In genomic region chr15:85561953-85562352, GRCm38 (mm10) we compare ENCODE assay signal across 26 mouse cellular contexts. TPM values are rescaled to one million over a fixed set of nuclear protein-coding genes. Genes with fewer than 3 reads are reported as not detected.
"Had no signal": no experiment of that assay in that cellular context is flagged by ENCODE, and none has a peak within 500 bp of the region (broad histone marks: within the 10 kb centered on the region; RNA-seq: fewer than 3 reads in every experiment).

No protein-coding gene starts in this region.

- H3K4me2 ChIP-seq: midbrain, embryonic 13.5 days; midbrain, embryonic 15.5 days; neural tube, embryonic 13.5 days; neural tube, embryonic 15.5 days had no signal

- H3K9ac ChIP-seq: midbrain, embryonic 13.5 days; midbrain, embryonic 15.5 days; neural tube, embryonic 13.5 days; neural tube, embryonic 15.5 days had no signal

- H3K36me3 ChIP-seq: midbrain, embryonic 13.5 days; midbrain, embryonic 15.5 days; neural tube, embryonic 13.5 days; neural tube, embryonic 15.5 days had no signal

- H3K27ac ChIP-seq: midbrain, embryonic 10.5 days; midbrain, embryonic 13.5 days; midbrain, embryonic 15.5 days; neural tube, embryonic 13.5 days; neural tube, embryonic 15.5 days had no signal

- H3K4me1 ChIP-seq: midbrain, embryonic 15.5 days had no signal

- ATAC-seq: midbrain, embryonic 13.5 days; midbrain, embryonic 15.5 days had no signal

- H3K27me3 ChIP-seq: midbrain, embryonic 15.5 days; neural tube, embryonic 13.5 days; neural tube, embryonic 15.5 days had no signal

- H3K9me3 ChIP-seq: midbrain, embryonic 10.5 days; midbrain, embryonic 15.5 days had no signal

- H3K4me3 ChIP-seq: midbrain, embryonic 10.5 days; midbrain, embryonic 13.5 days; midbrain, embryonic 15.5 days; myocyte; neural tube, embryonic 13.5 days; neural tube, embryonic 15.5 days had no signal

- DNase-seq: lung, adult 18-20 months; lung, postnatal 10 days; lung, postnatal 4 days; retina, postnatal 1 day; right cerebral cortex, adult 18-20 months; right cerebral cortex, postnatal 25 days; right cerebral cortex, postnatal 4 days; spleen, adult 18-20 months; thymus, adult 18-20 months; thymus, postnatal 14 days; thymus, postnatal 36 days had no signal

RNA-seq across cellular contexts. Expression of gene Wnt7b, which starts 20.3 kb away (rescaled TPM):
- total RNA-seq: megakaryocyte, adult 5-6 weeks; megakaryocyte-erythroid progenitor cell, adult 5-6 weeks had no signal
- polyA plus RNA-seq: small intestine, adult 2 months had no signal

RNA-seq across cellular contexts. Expression of gene 7530416G11Rik, which starts 58.9 kb away (rescaled TPM):
- total RNA-seq: megakaryocyte, adult 5-6 weeks; megakaryocyte-erythroid progenitor cell, adult 5-6 weeks had no signal
- polyA plus RNA-seq: liver, embryonic 16.5 days; lung, embryonic 16.5 days; midbrain, embryonic 10.5 days; midbrain, embryonic 13.5 days; midbrain, embryonic 15.5 days; myocyte; neural tube, embryonic 11.5 days; neural tube, embryonic 13.5 days; neural tube, embryonic 15.5 days; small intestine, adult 2 months; stomach, embryonic 14.5 days; stomach, embryonic 16.5 days; thymus, postnatal 0 days had no signal
